Mouse (Mus musculus): ENCODE measurements around the gene Zfp362. TPM values are rescaled to one million over a fixed set of nuclear protein-coding genes. Genes with fewer than 3 reads are reported as not detected.

Zfp362 gene
- not detected in 2 replicates for polyA plus RNA-seq (2012; ENCODE audit: insufficient read depth, insufficient read length, low replicate concordance, missing spikeins)

GRCm38 (mm10) chr4:128806043-128806826, at the start of gene Zfp362:
Gene Zfp362 (minus strand): TSS chr4:128806045.
- Histone ChIP-seq H3K27ac (ENCODE audit: insufficient read depth, low read depth, low read length) (peak within 1 kb of the TSS; percentile 86), H3K4me3 (ENCODE audit: insufficient read depth, low read depth, low read length) (peak within 1 kb of the TSS; percentile 95), H3K4me1 (ENCODE audit: control insufficient read depth, insufficient read depth, low read length) (peaks cover 38% of the 10 kb centered on the region)
- WGBS, result 12% methylated on average over 107 of the region's 111 CpGs
- TF ChIP-seq CTCF (IDR thresholded peaks at IDR 0.05; ENCODE audit: insufficient read depth, low read depth, low read length) (no peak), POLR2A (IDR thresholded peaks at IDR 0.05; ENCODE audit: insufficient read depth, low read depth, low read length) (no peak)

DNA sequence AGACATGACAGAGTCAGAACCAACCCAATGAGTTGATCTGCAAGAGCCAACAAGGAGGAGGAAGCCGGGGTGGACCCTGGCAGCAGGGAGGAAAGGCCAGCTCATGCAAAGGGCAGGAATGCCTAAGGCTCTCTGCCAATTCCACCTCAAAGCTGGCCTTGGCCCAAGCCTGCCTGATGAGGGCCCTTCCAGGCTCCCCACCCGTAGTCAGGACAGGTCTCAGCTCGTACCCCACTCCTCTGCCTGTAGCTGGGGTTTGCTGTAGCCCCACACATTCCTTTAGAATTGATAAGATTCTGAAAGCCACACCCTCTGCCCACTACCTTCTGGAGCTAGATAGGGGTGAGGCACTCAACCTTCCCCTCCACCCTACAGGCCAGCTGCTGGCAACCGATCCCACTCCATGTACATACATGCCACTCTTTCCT, 49.8 kb upstream of the Zfp362 start:
- H3K4me1 ChIP-seq (ENCODE audit: control insufficient read depth, insufficient read depth, low read length), result peaks cover 8% of the 10 kb centered on the region
- H3K4me3 ChIP-seq (ENCODE audit: insufficient read depth, low read depth, low read length), result no peak overlapping the region
- 70% methylated on average over 4 of the region's 4 CpGs for WGBS
- TF ChIP-seq CTCF (IDR thresholded peaks at IDR 0.05; ENCODE audit: insufficient read depth, low read depth, low read length) (no peak), POLR2A (IDR thresholded peaks at IDR 0.05; ENCODE audit: insufficient read depth, low read depth, low read length) (no peak)
- H3K27ac ChIP-seq (ENCODE audit: insufficient read depth, low read depth, low read length), result no peak overlapping the region

GRCm38 (mm10) chr4:128853117-128853516, 47.3 kb upstream of the Zfp362 start:
- TF ChIP-seq POLR2A (IDR thresholded peaks at IDR 0.05; ENCODE audit: insufficient read depth, low read depth, low read length) (no peak), CTCF (IDR thresholded peaks at IDR 0.05; ENCODE audit: insufficient read depth, low read depth, low read length) (no peak)
- WGBS, result 75% methylated on average over 11 of the region's 11 CpGs
- peaks cover 8% of the 10 kb centered on the region for H3K4me1 ChIP-seq (ENCODE audit: control insufficient read depth, insufficient read depth, low read length)

DNA sequence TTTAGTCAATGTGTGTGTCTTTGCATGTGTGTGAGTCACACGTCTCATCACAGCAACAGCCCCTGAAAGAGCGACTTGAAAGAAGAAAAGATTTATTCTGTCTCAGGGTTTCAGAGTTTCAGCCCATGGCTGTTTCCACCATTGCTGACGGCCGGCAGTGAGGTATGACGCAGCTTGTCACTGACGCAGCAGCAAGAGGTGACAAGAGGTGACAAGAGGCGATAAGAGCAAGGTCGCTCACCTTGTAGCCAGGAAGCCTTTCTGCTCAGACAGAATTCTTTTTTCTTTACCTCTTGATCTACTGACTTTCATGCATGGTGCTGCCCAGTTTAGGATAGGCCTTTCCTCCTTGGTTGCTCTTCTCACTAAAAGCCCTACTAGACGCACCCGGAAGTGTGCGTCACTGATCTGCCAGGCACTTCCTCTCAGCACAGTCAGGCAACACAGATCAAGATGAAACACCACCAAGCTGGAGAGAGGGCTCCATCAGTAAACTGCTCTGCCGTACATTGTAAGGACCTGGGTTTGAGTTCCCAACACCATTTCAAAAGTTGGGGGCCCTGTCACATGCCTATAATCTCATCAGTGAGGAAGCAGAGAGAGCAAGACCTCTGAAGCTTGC, 46.5 kb upstream of the Zfp362 start:
- Histone ChIP-seq H3K4me3 (ENCODE audit: insufficient read depth, low read depth, low read length) (no peak overlapping the region), H3K4me1 (ENCODE audit: control insufficient read depth, insufficient read depth, low read length) (peaks cover 3% of the 10 kb centered on the region; the same call in 1 of the 2 replicates), H3K27ac (ENCODE audit: insufficient read depth, low read depth, low read length) (no peak overlapping the region)
- WGBS, result 84% methylated on average over 12 of the region's 12 CpGs
- no peak for TF ChIP-seq CTCF (IDR thresholded peaks at IDR 0.05; ENCODE audit: insufficient read depth, low read depth, low read length)
- no peak for TF ChIP-seq POLR2A (IDR thresholded peaks at IDR 0.05; ENCODE audit: insufficient read depth, low read depth, low read length)

More at GRCm38 (mm10) chr4:128853117-128853516, 47.3 kb upstream of the Zfp362 start:
- H3K4me3 ChIP-seq (ENCODE audit: insufficient read depth, low read depth, low read length), result no peak overlapping the region
- no peak overlapping the region for H3K27ac ChIP-seq (ENCODE audit: insufficient read depth, low read depth, low read length)

DNA sequence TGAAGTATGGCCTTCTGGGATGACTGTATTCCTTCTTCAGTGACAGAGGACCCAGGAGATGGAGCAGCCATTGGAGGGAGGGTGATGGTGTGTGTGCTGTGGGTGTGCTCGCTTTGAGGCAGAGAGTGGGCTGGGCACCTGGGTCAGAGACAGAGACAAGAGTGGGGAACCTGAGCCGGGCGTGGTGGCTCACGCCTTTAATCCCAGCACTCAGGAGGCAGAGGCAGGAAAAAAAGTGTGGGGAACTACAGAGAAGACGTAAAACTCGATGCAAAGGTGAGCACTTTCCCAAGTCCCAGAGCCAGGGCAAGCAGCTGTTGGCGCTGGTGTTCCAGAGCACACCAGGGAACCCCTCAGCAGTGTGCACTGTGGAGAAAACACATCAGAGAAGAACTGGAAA, 43.8 kb upstream of the Zfp362 start:
- H3K4me3 ChIP-seq (ENCODE audit: insufficient read depth, low read depth, low read length), result no peak overlapping the region
- TF ChIP-seq CTCF (IDR thresholded peaks at IDR 0.05; ENCODE audit: insufficient read depth, low read depth, low read length), result no peak
- TF ChIP-seq POLR2A (IDR thresholded peaks at IDR 0.05; ENCODE audit: insufficient read depth, low read depth, low read length), result no peak
- WGBS, result 86% methylated on average over 7 of the region's 7 CpGs
- no peak overlapping the region for H3K27ac ChIP-seq (ENCODE audit: insufficient read depth, low read depth, low read length)
- peaks cover 10% of the 10 kb centered on the region for H3K4me1 ChIP-seq (ENCODE audit: control insufficient read depth, insufficient read depth, low read length)

DNA sequence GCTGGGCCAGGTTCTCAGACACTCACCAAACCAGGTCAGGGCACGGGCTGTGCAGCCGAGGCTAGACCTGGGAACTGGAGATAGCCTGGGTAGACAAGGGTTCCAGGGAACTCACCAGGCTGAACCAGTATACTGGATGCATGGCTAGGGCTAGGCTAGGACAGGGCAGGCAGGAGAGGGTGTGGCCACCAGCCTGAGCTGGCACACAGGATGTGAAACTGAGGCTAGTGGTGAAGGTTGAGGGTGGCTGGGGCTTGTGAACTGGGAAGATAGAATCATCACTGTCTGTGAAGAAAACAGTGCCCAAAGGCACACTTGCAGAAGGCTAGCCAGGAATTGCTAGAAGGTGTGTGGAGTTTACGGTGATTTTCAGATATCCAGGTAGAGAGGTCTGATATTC, 43.1 kb upstream of the Zfp362 start:
- H3K4me1 ChIP-seq (ENCODE audit: control insufficient read depth, insufficient read depth, low read length), result peaks cover 14% of the 10 kb centered on the region
- WGBS, result 95% methylated on average over 3 of the region's 3 CpGs
- no peak overlapping the region for H3K27ac ChIP-seq (ENCODE audit: insufficient read depth, low read depth, low read length)

DNA sequence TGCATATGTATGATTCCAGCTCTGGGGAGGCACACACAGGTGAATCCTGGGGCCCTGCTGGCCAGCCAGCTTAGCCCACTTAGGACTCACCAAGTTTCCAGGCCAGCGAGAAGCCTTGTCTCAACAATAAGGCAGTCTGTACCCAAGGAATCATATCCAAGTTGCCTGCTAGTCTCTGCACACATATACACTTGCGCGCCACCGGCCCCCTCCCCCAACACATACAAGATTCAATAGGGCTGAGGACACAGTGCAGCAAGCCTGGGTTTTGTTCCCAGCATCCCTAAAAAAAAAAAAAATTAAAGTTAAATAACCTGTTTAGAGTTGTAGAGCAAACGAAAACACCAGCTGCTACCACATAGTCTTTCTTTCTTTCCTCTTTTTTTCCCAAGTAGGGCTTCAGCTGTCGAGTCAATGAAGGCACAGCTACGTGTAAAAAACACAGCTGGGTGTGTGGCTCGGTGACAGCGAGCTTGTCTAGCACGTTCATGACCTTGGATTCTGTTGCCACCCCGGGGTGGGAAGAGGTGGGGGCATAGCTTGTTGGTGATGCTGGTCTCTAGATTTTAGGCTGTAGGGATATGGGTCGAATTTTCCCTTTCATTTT, 39.6 kb upstream of the Zfp362 start:
- H3K4me1 ChIP-seq (ENCODE audit: control insufficient read depth, insufficient read depth, low read length), result peaks cover 17% of the 10 kb centered on the region
- TF ChIP-seq POLR2A (IDR thresholded peaks at IDR 0.05; ENCODE audit: insufficient read depth, low read depth, low read length), result no peak
- no peak for TF ChIP-seq CTCF (IDR thresholded peaks at IDR 0.05; ENCODE audit: insufficient read depth, low read depth, low read length)
- no peak overlapping the region for H3K4me3 ChIP-seq (ENCODE audit: insufficient read depth, low read depth, low read length)
- 41% methylated on average over 12 of the region's 12 CpGs for WGBS
- H3K27ac ChIP-seq (ENCODE audit: insufficient read depth, low read depth, low read length), result no peak overlapping the region

More for the DNA sequence above, 43.1 kb upstream of the Zfp362 start:
- H3K4me3 ChIP-seq (ENCODE audit: insufficient read depth, low read depth, low read length), result no peak overlapping the region
- no peak for TF ChIP-seq POLR2A (IDR thresholded peaks at IDR 0.05; ENCODE audit: insufficient read depth, low read depth, low read length)
- no peak for TF ChIP-seq CTCF (IDR thresholded peaks at IDR 0.05; ENCODE audit: insufficient read depth, low read depth, low read length)

GRCm38 (mm10) chr4:128844566-128844965, 38.7 kb upstream of the Zfp362 start:
- peaks cover 23% of the 10 kb centered on the region for H3K4me1 ChIP-seq (ENCODE audit: control insufficient read depth, insufficient read depth, low read length)
- no peak overlapping the region for H3K4me3 ChIP-seq (ENCODE audit: insufficient read depth, low read depth, low read length)
- no peak overlapping the region for H3K27ac ChIP-seq (ENCODE audit: insufficient read depth, low read depth, low read length)
- 38% methylated on average over 13 of the region's 13 CpGs for WGBS
- TF ChIP-seq POLR2A (IDR thresholded peaks at IDR 0.05; ENCODE audit: insufficient read depth, low read depth, low read length) (no peak), CTCF (IDR thresholded peaks at IDR 0.05; ENCODE audit: insufficient read depth, low read depth, low read length) (no peak)

DNA sequence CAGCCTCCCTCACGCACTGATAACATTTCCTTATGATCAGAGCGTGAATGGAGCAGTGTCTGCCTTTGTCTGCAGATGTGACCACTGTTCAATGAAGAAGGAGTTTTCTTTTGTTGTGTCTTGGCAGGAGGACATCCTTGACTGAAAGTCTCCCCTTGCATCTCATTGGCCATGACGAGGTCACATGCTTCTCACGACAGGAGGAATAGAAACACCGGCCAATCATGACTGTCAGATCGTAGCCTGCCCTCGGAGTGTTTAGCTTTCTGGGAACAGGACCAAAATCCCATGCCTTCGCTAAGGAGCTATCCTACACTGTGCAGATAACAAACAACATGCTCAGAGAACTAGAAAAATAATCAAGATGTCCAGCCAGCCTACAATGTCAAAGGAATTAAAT, 35.4 kb upstream of the Zfp362 start:
- 41% methylated on average over 8 of the region's 8 CpGs for WGBS
- Histone ChIP-seq H3K4me1 (ENCODE audit: control insufficient read depth, insufficient read depth, low read length) (peaks cover 28% of the 10 kb centered on the region), H3K27ac (ENCODE audit: insufficient read depth, low read depth, low read length) (no peak overlapping the region), H3K4me3 (ENCODE audit: insufficient read depth, low read depth, low read length) (no peak overlapping the region)
- TF ChIP-seq POLR2A (IDR thresholded peaks at IDR 0.05; ENCODE audit: insufficient read depth, low read depth, low read length) (no peak), CTCF (IDR thresholded peaks at IDR 0.05; ENCODE audit: insufficient read depth, low read depth, low read length) (no peak)

Measured in olfactory bulb, adult 2 months (tissue).